Mouse (Mus musculus): ENCODE data around the gene Dcdc2b. TPM values are rescaled to one million over a fixed set of nuclear protein-coding genes. Genes with fewer than 3 reads are reported as not detected.

Dcdc2b gene
- polyA plus RNA-seq, 1 experiment from 2014 or later, result 3.2 TPM

- Histone ChIP-seq H3K27me3 (replicated peaks; ENCODE audit: control insufficient read depth, insufficient read depth, low read length) (no peaks in the 10 kb centered on the region), H3K9me3 (replicated peaks; ENCODE audit: control insufficient read depth, low read length) (no peaks in the 10 kb centered on the region), H3K27ac (ENCODE audit: low read depth, low read length) (peak within 1 kb of the TSS; percentile 86), H3K4me2 (ENCODE audit: low read length) (peak within 1 kb of the TSS; percentile 70), H3K36me3 (ENCODE audit: control insufficient read depth, insufficient read depth, low read length) (peaks cover 38% of the 10 kb centered on the region), H3K9ac (ENCODE audit: low read length) (peak within 1 kb of the TSS; percentile 78), H3K4me1 (ENCODE audit: control insufficient read depth, insufficient read depth, low read length) (peaks cover 24% of the 10 kb centered on the region), H3K4me3 (ENCODE audit: low read depth, low read length) (peak within 1 kb of the TSS; percentile 48)
- ATAC-seq, result peak; percentile 47
- DNase-seq (ENCODE audit: low spot score), result peak; percentile 80
- WGBS, result under 1% methylated on average over 10 of the region's 10 CpGs
These were observed 9.6 kb upstream of the Dcdc2b start, which contains the start of gene Ccdc28b for GRCm38 (mm10) chr4:129623681-129624091. Gene Ccdc28b, minus strand, starts transcription at chr4:129623947.

GRCm38 (mm10) chr4:129622803-129623535 lies 8.9 kb upstream of the Dcdc2b start:
- 24% methylated on average over 8 of the region's 8 CpGs for WGBS
- peaks cover 28% of the 10 kb centered on the region for H3K4me1 ChIP-seq (ENCODE audit: control insufficient read depth, insufficient read depth, low read length)
- peak overlapping the region; percentile 78 for H3K9ac ChIP-seq (ENCODE audit: low read length)

GRCm38 (mm10) chr4:129622120-129622802 lies 8.2 kb upstream of the Dcdc2b start:
- 0 out of 2 replicates have a peak overlapping the region, but pooled peaks have one; percentile 17 for H3K27ac ChIP-seq (ENCODE audit: low read depth, low read length)
- peaks cover 24% of the 10 kb centered on the region for H3K36me3 ChIP-seq (ENCODE audit: control insufficient read depth, insufficient read depth, low read length)
- no peak for DNase-seq (ENCODE audit: low spot score)
- peak overlapping the region; percentile 48; the same call in 1 of the 2 replicates for H3K4me3 ChIP-seq (ENCODE audit: low read depth, low read length)
- peak overlapping the region; percentile 78 for H3K9ac ChIP-seq (ENCODE audit: low read length)
- ATAC-seq, result no peak
- WGBS, result 78% methylated on average over 11 of the region's 11 CpGs
- peak overlapping the region; percentile 70 for H3K4me2 ChIP-seq (ENCODE audit: low read length)
- H3K27me3 ChIP-seq (replicated peaks; ENCODE audit: control insufficient read depth, insufficient read depth, low read length), result no peaks in the 10 kb centered on the region
- peaks cover 28% of the 10 kb centered on the region for H3K4me1 ChIP-seq (ENCODE audit: control insufficient read depth, insufficient read depth, low read length)
- H3K9me3 ChIP-seq (replicated peaks; ENCODE audit: control insufficient read depth, low read length), result no peaks in the 10 kb centered on the region

More at GRCm38 (mm10) chr4:129622803-129623535, 8.9 kb upstream of the Dcdc2b start:
- peak overlapping the region; percentile 70 for H3K4me2 ChIP-seq (ENCODE audit: low read length)
- H3K36me3 ChIP-seq (ENCODE audit: control insufficient read depth, insufficient read depth, low read length), result peaks cover 31% of the 10 kb centered on the region
- H3K27me3 ChIP-seq (replicated peaks; ENCODE audit: control insufficient read depth, insufficient read depth, low read length), result no peaks in the 10 kb centered on the region
- peak overlapping the region; percentile 48 for H3K4me3 ChIP-seq (ENCODE audit: low read depth, low read length)
- no peak for ATAC-seq
- DNase-seq (ENCODE audit: low spot score), result no peak
- H3K9me3 ChIP-seq (replicated peaks; ENCODE audit: control insufficient read depth, low read length), result no peaks in the 10 kb centered on the region
- H3K27ac ChIP-seq (ENCODE audit: low read depth, low read length), result peak overlapping the region; percentile 86

GRCm38 (mm10) chr4:129621283-129621841 lies 7.3 kb upstream of the Dcdc2b start:
- 93% methylated on average over 8 of the region's 8 CpGs for WGBS
- Histone ChIP-seq H3K4me3 (ENCODE audit: low read depth, low read length) (no peak overlapping the region), H3K27me3 (replicated peaks; ENCODE audit: control insufficient read depth, insufficient read depth, low read length) (no peaks in the 10 kb centered on the region), H3K4me1 (ENCODE audit: control insufficient read depth, insufficient read depth, low read length) (peaks cover 28% of the 10 kb centered on the region), H3K9me3 (replicated peaks; ENCODE audit: control insufficient read depth, low read length) (no peaks in the 10 kb centered on the region), H3K4me2 (ENCODE audit: low read length) (no peak overlapping the region), H3K36me3 (ENCODE audit: control insufficient read depth, insufficient read depth, low read length) (peaks cover 23% of the 10 kb centered on the region), H3K27ac (ENCODE audit: low read depth, low read length) (no peak overlapping the region), H3K9ac (ENCODE audit: low read length) (no peak overlapping the region)
- DNase-seq (ENCODE audit: low spot score), result no peak
- ATAC-seq, result no peak

DNA sequence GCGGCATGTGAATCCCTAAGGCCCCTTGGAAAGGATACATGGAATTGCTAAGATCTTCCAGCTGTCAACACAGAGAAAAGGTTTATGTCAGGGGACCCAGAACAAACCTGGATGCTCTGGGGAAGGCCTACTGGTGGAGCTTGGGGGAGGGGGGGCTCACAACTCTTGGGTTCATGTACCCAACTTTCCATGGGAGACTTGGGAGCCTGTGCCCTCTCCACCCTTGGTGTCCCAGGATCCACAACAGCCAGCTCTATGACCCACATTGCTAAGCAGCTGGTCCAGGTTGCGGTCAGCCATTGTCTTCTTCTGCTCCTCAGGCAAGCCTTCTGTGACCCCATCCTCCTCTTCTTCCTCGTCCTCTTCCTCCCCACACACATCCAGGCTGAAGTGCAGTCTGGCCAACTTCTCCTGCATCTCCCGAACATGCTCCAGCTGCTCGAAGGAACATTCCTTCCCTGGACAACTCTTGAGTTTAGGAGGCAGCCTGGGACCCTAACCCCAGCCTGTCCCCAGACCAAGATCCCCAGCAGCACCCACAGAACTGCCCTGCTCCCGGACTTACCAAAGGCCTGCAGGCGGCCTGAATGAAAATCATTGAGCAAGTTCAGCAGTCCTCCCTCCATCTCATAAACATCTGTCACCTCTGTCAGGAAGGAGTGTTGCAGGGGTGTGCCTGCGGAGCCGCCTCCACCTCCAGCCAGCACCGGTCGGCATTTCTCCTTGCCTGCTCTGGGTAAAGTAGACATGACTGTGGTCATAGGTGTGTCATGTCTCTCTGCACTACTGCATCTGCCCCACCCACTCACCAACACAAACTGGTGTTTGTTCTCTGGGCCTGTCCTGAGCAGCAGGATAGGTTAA lies 6.6 kb upstream of the Dcdc2b start:
- Histone ChIP-seq H3K4me1 (ENCODE audit: control insufficient read depth, insufficient read depth, low read length) (peaks cover 28% of the 10 kb centered on the region), H3K9ac (ENCODE audit: low read length) (no peak overlapping the region)
- WGBS, result 89% methylated on average over 11 of the region's 11 CpGs

DNA sequence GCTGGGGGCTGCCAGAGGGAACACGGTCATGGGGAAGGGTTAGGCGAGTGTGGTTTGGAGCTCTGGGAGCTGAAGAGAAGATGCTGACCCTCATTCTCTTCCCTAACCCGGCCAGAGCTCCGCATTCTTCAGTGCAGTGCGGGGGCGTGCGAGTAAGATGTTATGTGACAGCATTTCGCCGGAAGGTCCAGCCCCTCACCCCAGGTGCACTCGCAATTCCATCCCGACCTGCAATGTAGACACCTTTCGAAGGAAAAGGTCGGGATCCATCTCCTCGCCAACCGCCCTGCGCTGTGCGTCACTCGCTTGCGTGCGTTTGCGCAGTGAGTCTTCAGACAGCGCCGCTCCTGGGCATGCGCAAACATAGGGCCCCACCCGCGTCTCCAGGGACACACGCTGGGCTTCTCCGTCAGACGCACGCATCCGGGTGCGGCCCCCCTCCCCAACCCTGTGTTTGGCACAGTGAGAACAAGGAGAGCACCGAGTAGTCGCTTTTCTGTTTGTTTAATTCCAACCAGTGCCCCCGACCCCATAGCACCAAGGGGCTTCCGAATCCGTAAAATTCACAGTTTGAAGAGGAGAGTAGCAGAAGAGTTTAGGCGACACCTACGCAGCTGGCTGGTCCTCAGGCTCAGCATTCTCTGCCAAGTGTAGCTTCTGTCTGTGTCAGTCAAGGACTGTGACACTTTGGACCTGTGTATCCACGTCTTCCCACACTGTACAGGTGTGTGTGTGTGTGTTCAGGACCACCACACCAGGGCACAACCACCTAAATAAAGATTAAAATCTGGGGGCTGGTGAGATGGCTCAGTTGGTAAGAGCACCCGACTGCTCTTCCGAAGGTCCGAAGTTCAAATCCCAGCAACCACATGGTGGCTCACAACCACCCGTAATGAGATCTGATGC lies 5.0 kb upstream of the Dcdc2b start, which contains the start of gene Iqcc:
Gene Iqcc (minus strand): TSS at position 314 of the 906 bp plus-strand sequence.
- peak within 1 kb of the TSS; percentile 65 for H3K4me3 ChIP-seq (ENCODE audit: low read depth, low read length)
- ATAC-seq, result peak; percentile 91
- H3K4me1 ChIP-seq (ENCODE audit: control insufficient read depth, insufficient read depth, low read length), result peaks cover 18% of the 10 kb centered on the region
- peak; percentile 97 for DNase-seq (ENCODE audit: low spot score)
- no peaks in the 10 kb centered on the region for H3K9me3 ChIP-seq (replicated peaks; ENCODE audit: control insufficient read depth, low read length)
- peak within 1 kb of the TSS; percentile 84 for H3K27ac ChIP-seq (ENCODE audit: low read depth, low read length)
- WGBS, result 4% methylated on average over 43 of the region's 44 CpGs
- no peaks in the 10 kb centered on the region for H3K27me3 ChIP-seq (replicated peaks; ENCODE audit: control insufficient read depth, insufficient read depth, low read length)
- peak within 1 kb of the TSS; percentile 91 for H3K9ac ChIP-seq (ENCODE audit: low read length)
- peaks cover 17% of the 10 kb centered on the region; the same call in 1 of the 2 replicates for H3K36me3 ChIP-seq (ENCODE audit: control insufficient read depth, insufficient read depth, low read length)
- H3K4me2 ChIP-seq (ENCODE audit: low read length), result peak within 1 kb of the TSS; percentile 93

More for the DNA sequence above, 6.6 kb upstream of the Dcdc2b start:
- Histone ChIP-seq H3K4me3 (ENCODE audit: low read depth, low read length) (no peak overlapping the region), H3K36me3 (ENCODE audit: control insufficient read depth, insufficient read depth, low read length) (peaks cover 17% of the 10 kb centered on the region; the same call in 1 of the 2 replicates), H3K4me2 (ENCODE audit: low read length) (no peak overlapping the region), H3K27me3 (replicated peaks; ENCODE audit: control insufficient read depth, insufficient read depth, low read length) (no peaks in the 10 kb centered on the region), H3K27ac (ENCODE audit: low read depth, low read length) (no peak overlapping the region), H3K9me3 (replicated peaks; ENCODE audit: control insufficient read depth, low read length) (no peaks in the 10 kb centered on the region)
- no peak for DNase-seq (ENCODE audit: low spot score)
- ATAC-seq, result no peak

DNA sequence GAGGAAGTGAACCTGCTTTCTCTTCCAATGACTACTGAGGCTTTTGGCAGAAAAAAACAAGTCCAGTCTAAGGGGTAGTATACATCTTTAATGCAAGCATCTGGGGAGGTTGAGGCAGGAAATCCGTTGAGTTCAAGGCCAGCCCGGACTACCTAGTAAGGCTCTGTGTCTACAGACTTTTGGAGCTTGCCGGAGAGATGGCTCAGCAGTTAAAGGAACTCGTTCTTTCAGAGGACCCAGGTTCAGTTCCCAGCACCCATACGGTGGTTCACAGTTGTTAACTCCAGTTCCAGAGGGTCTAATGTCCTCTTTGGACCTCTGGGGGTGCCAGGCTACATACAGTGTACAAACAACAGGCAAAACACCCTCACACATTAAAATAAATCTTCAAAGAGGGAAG lies 4.0 kb upstream of the Dcdc2b start:
- H3K9ac ChIP-seq (ENCODE audit: low read length), result peak overlapping the region; percentile 91
- peaks cover 17% of the 10 kb centered on the region; the same call in 1 of the 2 replicates for H3K36me3 ChIP-seq (ENCODE audit: control insufficient read depth, insufficient read depth, low read length)
- no peak overlapping the region for H3K27ac ChIP-seq (ENCODE audit: low read depth, low read length)
- ATAC-seq, result no peak
- H3K4me2 ChIP-seq (ENCODE audit: low read length), result peak overlapping the region; percentile 93
- no peak for DNase-seq (ENCODE audit: low spot score)
- H3K4me3 ChIP-seq (ENCODE audit: low read depth, low read length), result peak overlapping the region; percentile 65
- WGBS, result 98% methylated on average over 5 of the region's 5 CpGs
- no peaks in the 10 kb centered on the region for H3K9me3 ChIP-seq (replicated peaks; ENCODE audit: control insufficient read depth, low read length)
- no peaks in the 10 kb centered on the region for H3K27me3 ChIP-seq (replicated peaks; ENCODE audit: control insufficient read depth, insufficient read depth, low read length)
- peaks cover 16% of the 10 kb centered on the region for H3K4me1 ChIP-seq (ENCODE audit: control insufficient read depth, insufficient read depth, low read length)

All from forebrain, embryonic 14.5 days (tissue).